Mouse (Mus musculus) heart, embryonic 15.5 days (tissue): ENCODE measurements around the gene Chd3. TPM values are rescaled to one million over a fixed set of nuclear protein-coding genes. Genes with fewer than 3 reads are reported as not detected.

Experiments used
- ATAC-seq: fragments of 200-750 bp; cut with Nextera tagmentation; replicated peaks from 2 replicates; pipeline ENCODE4 v1.8.0; 2017; ENCODE audit warnings: low read depth, moderate TSS enrichment; ENCODE audit not compliant: insufficient number of reproducible peaks, insufficient read depth, low FRiP score
- H3K27ac ChIP-seq: fragments of 300-500 bp; sonication (generic); 2 replicates; pipeline ENCODE4 v1.5.1; 2015; ENCODE audit warnings: mild to moderate bottlenecking, inconsistent platforms
- H3K27me3 ChIP-seq: fragments of 300-500 bp; sonication (generic); 2 replicates; pipeline ENCODE4 v1.6.1; 2015; ENCODE audit warnings: inconsistent platforms
- H3K36me3 ChIP-seq: fragments of 300-500 bp; sonication (generic); 2 replicates; pipeline ENCODE4 v1.6.1; 2015; ENCODE audit warnings: mild to moderate bottlenecking, inconsistent platforms
- H3K4me1 ChIP-seq: fragments of 300-500 bp; sonication (generic); replicated peaks from 2 replicates; pipeline ENCODE4 v1.6.1; 2015; ENCODE audit warnings: inconsistent platforms
- H3K4me2 ChIP-seq: fragments of 300-500 bp; sonication (generic); 2 replicates; pipeline ENCODE4 v1.6.1; 2015; ENCODE audit warnings: inconsistent platforms, mild to moderate bottlenecking, moderate library complexity
- H3K4me3 ChIP-seq: fragments of 300-500 bp; sonication (generic); 2 replicates; pipeline ENCODE4 v1.5.1; 2015; ENCODE audit warnings: mild to moderate bottlenecking, inconsistent platforms
- H3K9ac ChIP-seq: fragments of 300-500 bp; sonication (generic); 2 replicates; pipeline ENCODE4 v1.6.1; 2015; ENCODE audit warnings: mild to moderate bottlenecking, inconsistent platforms
- H3K9me3 ChIP-seq: fragments of 300-500 bp; sonication (generic); replicated peaks from 2 replicates; pipeline ENCODE4 v1.6.1; 2016; ENCODE audit warnings: inconsistent platforms
- WGBS: fragments of 180-500 bp; shearing (Covaris S2); methylation state at CpG from one replicate; pipeline ENCODE4 v1.1.7; 2015; ENCODE audit warnings: mixed read lengths; 5-methylcytosine and 5-hydroxymethylcytosine counted together
- polyA plus RNA-seq: library from polyadenylated mRNA; unstranded; fragments of >200 nt; fragmentation: Nextera tagmentation; extraction: Ambion mirVana; gene quantifications from 2 replicates; pipeline ENCODE4 v1.2.1, GENCODE M21; 2015

The Chd3 gene
- polyA plus RNA-seq, 1 experiment from 2014 or later = 14.2 TPM

- Histone ChIP-seq H3K4me3 (peak overlapping the region; percentile 82), H3K27ac (peak overlapping the region; percentile 97), H3K9me3 (no peaks in the 10 kb centered on the region), H3K4me2 (peak overlapping the region; percentile 97), H3K9ac (peak overlapping the region; percentile 95), H3K27me3 (no peaks in the 10 kb centered on the region), H3K36me3 (no peaks in the 10 kb centered on the region), H3K4me1 (peaks cover 67% of the 10 kb centered on the region)
- WGBS = under 1% methylated on average over 69 of the region's 106 CpGs
- ATAC-seq = no peak
Measured at GRCm38 (mm10) chr11:69368356-69369214, 621 bp downstream of the Chd3 start.

GRCm38 (mm10) chr11:69367616-69368355, 1.4 kb downstream of the Chd3 start:
- H3K4me1 ChIP-seq = peaks cover 67% of the 10 kb centered on the region
- H3K9ac ChIP-seq = peak overlapping the region; percentile 95
- peak overlapping the region; percentile 97 for H3K27ac ChIP-seq
- no peaks in the 10 kb centered on the region for H3K9me3 ChIP-seq
- H3K27me3 ChIP-seq = no peaks in the 10 kb centered on the region
- H3K4me3 ChIP-seq = peak overlapping the region; percentile 82
- H3K36me3 ChIP-seq = peaks cover 7% of the 10 kb centered on the region
- WGBS = under 1% methylated on average over 22 of the region's 22 CpGs
- H3K4me2 ChIP-seq = peak overlapping the region; percentile 97
- ATAC-seq = 0 out of 2 replicates have a peak, but pooled peaks have one; percentile 2

GRCm38 (mm10) chr11:69366855-69367615, 2.2 kb downstream of the Chd3 start:
- 2% methylated on average over 22 of the region's 22 CpGs for WGBS
- ATAC-seq = no peak

GRCm38 (mm10) chr11:69366157-69366854, 2.9 kb downstream of the Chd3 start:
- peak; percentile 83 for ATAC-seq
- H3K4me2 ChIP-seq = peak overlapping the region; percentile 97
- peaks cover 53% of the 10 kb centered on the region for H3K4me1 ChIP-seq
- peaks cover 18% of the 10 kb centered on the region for H3K36me3 ChIP-seq
- peak overlapping the region; percentile 82 for H3K4me3 ChIP-seq
- 1% methylated on average over 26 of the region's 26 CpGs for WGBS
- no peaks in the 10 kb centered on the region for H3K27me3 ChIP-seq
- H3K27ac ChIP-seq = peak overlapping the region; percentile 97
- no peaks in the 10 kb centered on the region for H3K9me3 ChIP-seq
- H3K9ac ChIP-seq = peak overlapping the region; percentile 51

More at GRCm38 (mm10) chr11:69366855-69367615, 2.2 kb downstream of the Chd3 start:
- H3K36me3 ChIP-seq = peaks cover 11% of the 10 kb centered on the region
- H3K4me1 ChIP-seq = peaks cover 60% of the 10 kb centered on the region
- H3K27me3 ChIP-seq = no peaks in the 10 kb centered on the region
- H3K4me2 ChIP-seq = peak overlapping the region; percentile 97
- peak overlapping the region; percentile 97 for H3K27ac ChIP-seq
- H3K9me3 ChIP-seq = no peaks in the 10 kb centered on the region
- peak overlapping the region; percentile 95 for H3K9ac ChIP-seq
- H3K4me3 ChIP-seq = peak overlapping the region; percentile 82

- Histone ChIP-seq H3K4me3 (peak overlapping the region; percentile 82), H3K27ac (peak overlapping the region; percentile 97), H3K9ac (peak overlapping the region; percentile 51), H3K27me3 (no peaks in the 10 kb centered on the region), H3K4me1 (peaks cover 47% of the 10 kb centered on the region), H3K9me3 (no peaks in the 10 kb centered on the region), H3K36me3 (peaks cover 24% of the 10 kb centered on the region), H3K4me2 (peak overlapping the region; percentile 97)
- 41% methylated on average over 6 of the region's 6 CpGs for WGBS
- no peak for ATAC-seq
Measured at GRCm38 (mm10) chr11:69365722-69366121, 3.5 kb downstream of the Chd3 start.

- ATAC-seq = peak; percentile 68
- 3% methylated on average over 6 of the region's 6 CpGs for WGBS
- peak overlapping the region; percentile 97; the same call in 1 of the 2 replicates for H3K4me2 ChIP-seq
- H3K27me3 ChIP-seq = no peaks in the 10 kb centered on the region
- H3K9ac ChIP-seq = 0 out of 2 replicates have a peak overlapping the region, but pooled peaks have one; percentile 28
- H3K4me3 ChIP-seq = 0 out of 2 replicates have a peak overlapping the region, but pooled peaks have one; percentile 10
- peak overlapping the region; percentile 97 for H3K27ac ChIP-seq
- peaks cover 32% of the 10 kb centered on the region for H3K36me3 ChIP-seq
- no peaks in the 10 kb centered on the region for H3K9me3 ChIP-seq
- H3K4me1 ChIP-seq = peaks cover 44% of the 10 kb centered on the region
Measured at GRCm38 (mm10) chr11:69364910-69365309, 4.3 kb downstream of the Chd3 start.

- Histone ChIP-seq H3K4me1 (peaks cover 42% of the 10 kb centered on the region), H3K27me3 (no peaks in the 10 kb centered on the region), H3K4me3 (peak overlapping the region; percentile 10; the same call in 1 of the 2 replicates), H3K9ac (0 out of 2 replicates have a peak overlapping the region, but pooled peaks have one; percentile 28), H3K27ac (peak overlapping the region; percentile 97), H3K9me3 (no peaks in the 10 kb centered on the region), H3K4me2 (peak overlapping the region; percentile 97; the same call in 1 of the 2 replicates), H3K36me3 (peaks cover 38% of the 10 kb centered on the region)
- no peak for ATAC-seq
- WGBS = 53% methylated on average over 8 of the region's 8 CpGs
Measured at GRCm38 (mm10) chr11:69364376-69364775, 4.8 kb downstream of the Chd3 start.

- ATAC-seq = no peak
- WGBS = 70% methylated on average over 2 of the region's 2 CpGs
- Histone ChIP-seq H3K27ac (no peak overlapping the region), H3K4me3 (no peak overlapping the region), H3K9me3 (no peaks in the 10 kb centered on the region), H3K36me3 (peaks cover 55% of the 10 kb centered on the region), H3K4me2 (no peak overlapping the region), H3K4me1 (peaks cover 33% of the 10 kb centered on the region), H3K9ac (no peak overlapping the region), H3K27me3 (no peaks in the 10 kb centered on the region)
Measured at GRCm38 (mm10) chr11:69362479-69362878, 6.7 kb downstream of the Chd3 start.

GRCm38 (mm10) chr11:69362021-69362420, 7.2 kb downstream of the Chd3 start:
- 74% methylated on average over 7 of the region's 7 CpGs for WGBS

GRCm38 (mm10) chr11:69357690-69358089, 11.5 kb downstream of the Chd3 start:
- no peaks in the 10 kb centered on the region for H3K9me3 ChIP-seq
- WGBS = 86% methylated on average over 12 of the region's 12 CpGs
- H3K27me3 ChIP-seq = no peaks in the 10 kb centered on the region
- H3K36me3 ChIP-seq = peaks cover 83% of the 10 kb centered on the region
- H3K27ac ChIP-seq = no peak overlapping the region
- no peak overlapping the region for H3K9ac ChIP-seq
- H3K4me3 ChIP-seq = no peak overlapping the region
- no peak for ATAC-seq
- no peaks in the 10 kb centered on the region for H3K4me1 ChIP-seq
- no peak overlapping the region for H3K4me2 ChIP-seq

More at GRCm38 (mm10) chr11:69362021-69362420, 7.2 kb downstream of the Chd3 start:
- Histone ChIP-seq H3K27me3 (no peaks in the 10 kb centered on the region), H3K4me1 (peaks cover 28% of the 10 kb centered on the region), H3K4me3 (no peak overlapping the region), H3K9me3 (no peaks in the 10 kb centered on the region), H3K9ac (no peak overlapping the region), H3K27ac (no peak overlapping the region), H3K36me3 (peaks cover 60% of the 10 kb centered on the region), H3K4me2 (no peak overlapping the region)
- no peak for ATAC-seq
